Mouse (Mus musculus): Measurements from ENCODE around the gene Bscl2.
"Not testable (repeated sequence)": the region's sequence is repeated elsewhere in the genome, so short reads cannot be mapped to it uniquely, and the experiment has no call there.

Bscl2 gene

GRCm38 (mm10) chr19:8830664-8831063 lies 6.6 kb upstream of the Bscl2 start:
- no peak for DNase-seq (ENCODE audit: low spot score in 2 of 2)

GRCm38 (mm10) chr19:8831262-8831661 lies 6.0 kb upstream of the Bscl2 start:
- no peak for DNase-seq (ENCODE audit: low spot score in 2 of 2)

- no peak for DNase-seq (ENCODE audit: low spot score in 2 of 2)
These were observed 4.3 kb upstream of the Bscl2 start for GRCm38 (mm10) chr19:8832971-8833370.

GRCm38 (mm10) chr19:8836327-8836726 lies 940 bp upstream of the Bscl2 start:
- DNase-seq (ENCODE audit: low spot score in 2 of 2): not testable (repeated sequence)

GRCm38 (mm10) chr19:8838041-8838730 lies 919 bp downstream of the Bscl2 start:
- DNase-seq (ENCODE audit: low spot score in 2 of 2): no peak

GRCm38 (mm10) chr19:8839103-8839907 lies 2.0 kb downstream of the Bscl2 start, which contains the start of gene Gng3:
Gng3 (minus strand) TSS chr19:8839194.
- DNase-seq (ENCODE audit: low spot score in 2 of 2): peak; percentile 78 to 84

GRCm38 (mm10) chr19:8839908-8840791 lies 2.9 kb downstream of the Bscl2 start:
- DNase-seq (ENCODE audit: low spot score in 2 of 2): peak; percentile 66 to 69

GRCm38 (mm10) chr19:8841012-8841411 lies 3.7 kb downstream of the Bscl2 start:
- DNase-seq (ENCODE audit: low spot score in 2 of 2): no peak

- DNase-seq (ENCODE audit: low spot score in 2 of 2): no peak
These were observed 5.7 kb downstream of the Bscl2 start for GRCm38 (mm10) chr19:8842961-8843360.

GRCm38 (mm10) chr19:8844371-8845129 lies 7.3 kb downstream of the Bscl2 start:
- peak; percentile 42 to 66 for DNase-seq (ENCODE audit: low spot score in 2 of 2)

- no peak for DNase-seq (ENCODE audit: low spot score in 2 of 2)
These were observed 11.1 kb downstream of the Bscl2 start for GRCm38 (mm10) chr19:8848356-8848755.

- DNase-seq (ENCODE audit: low spot score in 2 of 2): no peak
These were observed 13.2 kb downstream of the Bscl2 start, which contains the start of gene Lrrn4cl for GRCm38 (mm10) chr19:8850402-8850901. Lrrn4cl (plus strand) TSS chr19:8850768.

GRCm38 (mm10) chr19:8851639-8852038 lies 14.4 kb downstream of the Bscl2 start:
- no peak for DNase-seq (ENCODE audit: low spot score in 2 of 2)

- no peak for DNase-seq (ENCODE audit: low spot score in 2 of 2)
These were observed 15.1 kb downstream of the Bscl2 start for GRCm38 (mm10) chr19:8852236-8852928.

GRCm38 (mm10) chr19:8853117-8853516 lies 15.8 kb downstream of the Bscl2 start:
- no peak for DNase-seq (ENCODE audit: low spot score in 2 of 2)

GRCm38 (mm10) chr19:8857689-8858088 lies 20.4 kb downstream of the Bscl2 start:
- DNase-seq (ENCODE audit: low spot score in 2 of 2): no peak

- no peak for DNase-seq (ENCODE audit: low spot score in 2 of 2)
These were observed 21.8 kb downstream of the Bscl2 start for GRCm38 (mm10) chr19:8859018-8859417.

- no peak for DNase-seq (ENCODE audit: low spot score in 2 of 2)
These were observed 27.0 kb downstream of the Bscl2 start for GRCm38 (mm10) chr19:8864265-8864664.

GRCm38 (mm10) chr19:8870381-8870780 lies 33.1 kb downstream of the Bscl2 start:
- DNase-seq (ENCODE audit: low spot score in 2 of 2): not testable (repeated sequence)

GRCm38 (mm10) chr19:8870838-8871237 lies 33.6 kb downstream of the Bscl2 start:
- no peak for DNase-seq (ENCODE audit: low spot score in 2 of 2)

All from frontal cortex, postnatal 10 days (tissue).